Mouse (Mus musculus): ENCODE measurements at regions not wholly inside any gene's neighbourhood (a gene's known extent, or its start where the extent isn't known, plus 50 kb on each side); places are given as distances from the start of the nearest gene placed in this dataset.

DNA sequence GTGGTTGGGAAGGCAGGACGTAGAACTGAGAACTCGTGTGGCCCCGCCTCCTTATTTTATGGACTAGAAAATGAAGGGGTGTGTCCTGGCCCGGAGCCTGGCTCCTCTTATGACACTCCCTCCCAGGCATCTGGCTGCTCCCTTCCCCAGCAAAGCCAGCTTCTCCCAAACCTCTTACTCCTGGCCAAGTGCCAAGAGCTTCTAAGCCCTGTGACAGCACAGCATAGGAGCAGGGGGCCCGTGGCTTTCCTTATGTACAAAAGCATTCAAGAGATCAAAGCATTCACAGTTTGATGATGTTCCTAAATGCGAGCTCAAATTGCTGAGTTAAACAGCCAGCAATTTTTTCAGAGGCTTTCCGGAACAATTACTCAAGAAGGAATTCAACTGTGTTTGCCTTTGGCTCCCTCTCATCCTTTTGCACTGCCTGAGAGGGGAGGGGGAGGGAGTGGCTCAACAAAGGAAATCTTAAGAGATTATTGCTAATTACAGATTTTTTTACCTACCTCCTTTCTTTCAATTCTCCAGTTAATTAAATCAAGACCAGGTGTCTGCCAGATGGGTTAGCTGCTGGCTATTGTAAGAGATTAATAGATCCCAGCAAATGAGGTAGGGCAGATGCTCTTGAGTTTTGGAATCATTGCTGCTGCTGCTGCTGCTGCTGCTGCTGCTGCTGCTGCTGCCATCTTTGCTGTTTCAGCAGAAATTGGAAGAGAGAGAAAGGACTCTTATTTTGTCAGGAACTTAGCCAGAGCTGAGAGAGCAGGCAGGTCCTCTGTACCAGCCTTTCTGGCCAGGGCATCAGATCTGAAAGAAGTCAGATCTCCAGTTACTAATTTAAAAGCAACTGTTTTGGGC, 71.0 kb upstream of the Dlg1 start:
- peak; percentile 64; the same call in 1 of the 2 replicates for ATAC-seq (ENCODE audit: insufficient number of reproducible peaks, low FRiP score, low TSS enrichment)

DNA sequence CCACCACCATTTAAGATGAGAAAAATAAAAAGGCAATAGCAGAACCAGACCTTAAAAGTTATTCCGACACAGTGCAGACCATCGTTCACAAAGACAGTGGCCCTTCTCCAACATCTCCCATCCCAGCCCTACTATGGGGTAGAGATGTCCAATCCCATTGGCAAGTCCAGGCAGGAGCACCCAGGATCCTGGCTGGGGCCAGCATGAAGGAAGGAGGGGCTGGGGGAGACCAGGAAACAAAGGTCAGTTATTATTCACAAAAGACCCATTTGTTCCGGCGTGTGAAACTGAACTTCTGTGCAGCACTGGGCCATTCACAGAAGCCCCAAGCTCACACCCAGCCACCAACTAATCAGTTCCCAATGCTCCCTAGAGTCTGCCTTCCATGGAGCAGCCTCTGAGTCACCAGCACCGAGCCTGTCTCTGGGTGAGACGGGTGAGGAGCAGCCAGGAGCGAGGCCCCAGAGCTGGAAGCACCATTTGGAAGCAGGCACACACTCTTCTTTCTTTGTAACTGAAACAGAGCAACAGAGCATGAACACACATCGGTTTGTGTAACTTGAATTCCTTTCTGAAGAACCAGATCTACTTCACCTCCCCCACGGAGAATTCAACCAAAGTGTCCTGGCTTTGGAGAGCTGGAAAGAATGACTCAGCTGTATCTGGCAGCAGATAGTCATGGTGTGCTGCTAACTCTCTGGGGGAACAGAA, 70.1 kb upstream of the Dlg1 start:
- ATAC-seq (ENCODE audit: insufficient number of reproducible peaks, low FRiP score, low TSS enrichment), result no peak

DNA sequence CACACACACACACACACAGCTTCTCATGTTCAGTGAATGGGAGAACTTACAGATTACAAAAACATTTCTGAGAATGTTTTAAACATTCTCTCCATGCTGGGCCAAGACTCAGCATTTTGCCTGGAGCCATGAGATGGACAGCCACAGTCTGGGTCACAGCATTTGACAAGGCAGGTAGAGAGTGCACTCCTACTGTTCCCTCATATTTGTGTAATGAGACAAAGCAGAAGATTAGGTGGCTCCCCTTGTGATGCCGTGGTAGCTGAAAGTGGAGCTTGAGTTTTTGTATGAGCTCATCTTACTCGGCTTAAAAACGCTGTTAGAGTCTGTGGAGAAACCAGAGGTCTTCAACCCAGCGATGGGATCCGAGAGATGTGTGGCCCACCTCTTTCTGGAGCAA, 65.3 kb upstream of the Dlg1 start:
- ATAC-seq (ENCODE audit: insufficient number of reproducible peaks, low FRiP score, low TSS enrichment), result no peak

- ATAC-seq (ENCODE audit: insufficient number of reproducible peaks, low FRiP score, low TSS enrichment), result peak; percentile 70
Measured at GRCm38 (mm10) chr16:31598409-31598988, 64.7 kb upstream of the Dlg1 start.

DNA sequence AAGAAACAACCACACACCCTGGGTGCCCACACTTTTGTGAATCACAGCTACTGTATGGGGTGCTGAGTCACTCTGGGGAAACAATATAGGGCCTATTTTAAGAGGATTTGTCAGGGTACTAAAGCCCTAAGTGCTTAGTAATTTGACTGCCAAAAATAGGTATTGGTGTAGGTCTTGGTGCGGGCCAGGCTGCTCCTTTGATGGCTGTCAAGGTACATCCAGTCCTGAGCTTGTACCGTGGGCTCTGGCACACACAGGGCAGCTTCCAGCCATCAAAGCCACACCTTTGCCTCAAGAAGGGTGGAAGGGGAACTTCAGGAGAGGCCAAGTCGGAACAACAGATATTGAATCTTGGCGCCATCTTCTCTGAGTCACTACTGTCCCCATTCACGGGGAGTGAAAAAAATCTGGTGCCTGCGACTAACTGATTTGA, 64.2 kb upstream of the Dlg1 start:
- ATAC-seq (ENCODE audit: insufficient number of reproducible peaks, low FRiP score, low TSS enrichment), result no peak

GRCm38 (mm10) chr16:31601278-31601677, 62.0 kb upstream of the Dlg1 start:
- no peak for ATAC-seq (ENCODE audit: insufficient number of reproducible peaks, low FRiP score, low TSS enrichment)

DNA sequence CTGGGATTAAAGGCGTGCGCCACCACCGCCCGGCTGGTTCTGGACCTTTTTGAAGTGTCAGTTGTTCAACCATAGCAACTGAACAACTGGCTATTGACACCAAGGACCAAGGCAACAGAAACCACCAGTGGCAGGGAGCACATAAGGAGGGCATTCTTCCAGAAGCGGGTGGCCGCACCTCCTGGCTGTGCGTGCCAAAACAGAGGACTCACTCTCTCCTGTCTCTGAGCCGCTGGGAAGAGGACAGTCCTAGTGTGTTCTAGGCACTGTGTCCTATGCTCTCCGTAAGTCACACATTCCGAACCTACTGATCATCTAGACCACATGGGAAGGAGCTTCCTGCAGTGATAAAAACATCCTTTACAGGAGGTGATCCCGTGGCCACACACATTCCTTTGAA, 60.1 kb upstream of the Dlg1 start:
- ATAC-seq (ENCODE audit: insufficient number of reproducible peaks, low FRiP score, low TSS enrichment), result no peak

GRCm38 (mm10) chr16:31606389-31607177, 56.7 kb upstream of the Dlg1 start:
- ATAC-seq (ENCODE audit: insufficient number of reproducible peaks, low FRiP score, low TSS enrichment), result no peak

- ATAC-seq (ENCODE audit: insufficient number of reproducible peaks, low FRiP score, low TSS enrichment), result no peak
Measured at GRCm38 (mm10) chr16:31608964-31609363, 54.3 kb upstream of the Dlg1 start.

GRCm38 (mm10) chr16:31609394-31610172, 53.7 kb upstream of the Dlg1 start:
- ATAC-seq (ENCODE audit: insufficient number of reproducible peaks, low FRiP score, low TSS enrichment), result no peak
